Mouse (Mus musculus): Measurements from ENCODE around the gene Gm20458.

GRCm38 (mm10) chr2:164485681-164486257 is 25.0 kb downstream of the Gm20458 start, which contains the start of gene Dbndd2:
- TF ChIP-seq GATA1 (IDR thresholded peaks at IDR 0.05; ENCODE audit: low read length) = no peak
- no peak for TF ChIP-seq TAL1 (IDR thresholded peaks at IDR 0.05; ENCODE audit: low read length)

All from erythroblast, embryonic 14.5 days (primary cell).